Mouse (Mus musculus) liver, adult 2 months (tissue): ENCODE measurements around the gene Pecam1. TPM values are rescaled to one million over a fixed set of nuclear protein-coding genes. Genes with fewer than 3 reads are reported as not detected.

Source experiments
- DNase-seq: peaks from one replicate; pipeline ENCODE4 v3.0.0-alpha.2; 2011; ENCODE audit warnings: low read depth, low spot score; ENCODE audit errors: extremely low read depth
- H3K27ac ChIP-seq: fragments of 200-500 bp; replicated peaks from 2 replicates; pipeline ENCODE4 v1.5.1; 2012; ENCODE audit warnings: low read depth, mild to moderate bottlenecking, control low read depth, inconsistent platforms, low read length; ENCODE audit not compliant: insufficient read depth
- H3K27me3 ChIP-seq: fragments of 200-500 bp; 2 replicates; pipeline ENCODE4 v1.6.1; 2012; ENCODE audit warnings: mild to moderate bottlenecking, moderate library complexity, low read length, inconsistent platforms; ENCODE audit not compliant: control insufficient read depth, insufficient read depth
- H3K36me3 ChIP-seq: fragments of 200-500 bp; 2 replicates; pipeline ENCODE4 v1.6.1; 2012; ENCODE audit warnings: low read length, inconsistent platforms; ENCODE audit not compliant: control insufficient read depth, insufficient read depth
- H3K4me1 ChIP-seq: fragments of 200-500 bp; 2 replicates; pipeline ENCODE4 v1.6.1; 2011; ENCODE audit warnings: low read length; ENCODE audit not compliant: control insufficient read depth, insufficient read depth
- H3K4me3 ChIP-seq: fragments of 200-500 bp; 2 replicates; pipeline ENCODE4 v1.5.1; 2011; ENCODE audit warnings: low read depth, mild to moderate bottlenecking, control low read depth, low read length, moderate library complexity; ENCODE audit not compliant: insufficient read depth
- H3K79me2 ChIP-seq: fragments of 200-500 bp; 2 replicates; pipeline ENCODE4 v1.6.1; 2012; ENCODE audit warnings: inconsistent platforms, mild to moderate bottlenecking, low read length, moderate library complexity; ENCODE audit not compliant: control insufficient read depth, insufficient read depth
- H3K9ac ChIP-seq: fragments of 200-500 bp; 2 replicates; pipeline ENCODE4 v1.6.1; 2012; ENCODE audit warnings: low read depth, mild to moderate bottlenecking, control low read depth, inconsistent platforms, low read length
- CTCF ChIP-seq: fragments of 200-500 bp; IDR thresholded peaks from 2 replicates; pipeline ENCODE4 v1.5.1; 2011; ENCODE audit warnings: low read depth, low read length, control low read depth
- POLR2A ChIP-seq: fragments of 200-500 bp; IDR thresholded peaks from 2 replicates; pipeline ENCODE4 v1.6.1; 2011; ENCODE audit warnings: low read length, control low read depth; ENCODE audit not compliant: insufficient read depth; ENCODE audit errors: extremely low read depth
- WGBS: fragments of 180-500 bp; shearing (Covaris S2); methylation state at CpG from one replicate; pipeline ENCODE4 v1.1.7; 2018; 5-methylcytosine and 5-hydroxymethylcytosine counted together
- polyA plus RNA-seq: library from polyadenylated mRNA; depleted of rRNA; stranded (reverse); fragments of >200 nt; gene quantifications from 2 replicates; pipeline ENCODE4 v1.2.3, GENCODE M21; 2012
- total RNA-seq: library from RNA; depleted of rRNA; stranded (reverse); fragments of >200 nt; gene quantifications from 2 replicates; pipeline ENCODE4 v1.2.3, GENCODE M21; 2014

The Pecam1 gene
- total and polyA plus RNA-seq, 2 experiments, result 5.4 to 14.6 TPM

- Histone ChIP-seq H3K36me3 (peaks cover 60% of the 10 kb centered on the region), H3K9ac (peak overlapping the region; percentile 60)
- TF ChIP-seq CTCF (no peak), POLR2A (no peak)
These were observed 27.0 kb upstream of the Pecam1 start for GRCm38 (mm10) chr11:106777395-106777794.

GRCm38 (mm10) chr11:106776960-106777359, 26.5 kb upstream of the Pecam1 start:
- no peak for TF ChIP-seq CTCF
- TF ChIP-seq POLR2A, result no peak
- Histone ChIP-seq H3K4me3 (peak overlapping the region; percentile 42; the same call in 1 of the 2 replicates), H3K9ac (no peak overlapping the region; the same call in 1 of the 2 replicates), H3K79me2 (no peaks in the 10 kb centered on the region), H3K27me3 (no peaks in the 10 kb centered on the region), H3K4me1 (peaks cover 9% of the 10 kb centered on the region), H3K27ac (peak overlapping the region; percentile 81), H3K36me3 (peaks cover 60% of the 10 kb centered on the region)
- 22% methylated on average over 4 of the region's 4 CpGs for WGBS
- peak; percentile 92 for DNase-seq

More at GRCm38 (mm10) chr11:106777395-106777794, 27.0 kb upstream of the Pecam1 start:
- WGBS, result 30% methylated on average over 3 of the region's 3 CpGs
- Histone ChIP-seq H3K27me3 (no peaks in the 10 kb centered on the region), H3K27ac (peak overlapping the region; percentile 95), H3K79me2 (no peaks in the 10 kb centered on the region), H3K4me3 (peak overlapping the region; percentile 42), H3K4me1 (peaks cover 9% of the 10 kb centered on the region)
- peak; percentile 85 for DNase-seq

DNA sequence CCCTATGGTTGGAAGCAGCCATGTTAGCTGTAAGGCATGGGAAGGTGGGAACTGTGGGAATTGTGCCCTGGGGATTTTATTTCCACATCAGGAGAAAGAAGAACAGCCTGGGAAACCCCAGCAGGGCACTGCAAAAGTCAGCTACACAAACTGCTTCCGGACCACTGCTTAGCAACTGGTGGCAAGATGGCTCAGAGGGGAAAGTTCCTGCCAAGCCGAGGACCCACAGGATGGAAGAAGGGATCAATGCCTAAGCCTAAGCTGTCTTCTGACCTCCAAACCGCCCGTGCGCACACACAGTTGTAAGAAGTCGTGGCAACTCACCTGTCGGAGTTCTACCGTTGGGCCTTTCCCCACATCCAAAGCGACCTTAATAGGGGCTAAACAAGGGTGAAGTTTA, 22.6 kb upstream of the Pecam1 start:
- Histone ChIP-seq H3K4me1 (peaks cover 5% of the 10 kb centered on the region), H3K79me2 (no peaks in the 10 kb centered on the region), H3K27ac (no peak overlapping the region), H3K4me3 (no peak overlapping the region), H3K36me3 (peaks cover 75% of the 10 kb centered on the region), H3K27me3 (no peaks in the 10 kb centered on the region), H3K9ac (no peak overlapping the region)
- DNase-seq, result no peak
- WGBS, result 93% methylated on average over 9 of the region's 9 CpGs
- TF ChIP-seq POLR2A, result no peak
- TF ChIP-seq CTCF, result no peak

- Histone ChIP-seq H3K9ac (no peak overlapping the region), H3K36me3 (peaks cover 82% of the 10 kb centered on the region), H3K4me1 (no peaks in the 10 kb centered on the region), H3K79me2 (no peaks in the 10 kb centered on the region), H3K4me3 (no peak overlapping the region), H3K27me3 (no peaks in the 10 kb centered on the region), H3K27ac (no peak overlapping the region)
- no peak for DNase-seq
- WGBS, result 93% methylated on average over 9 of the region's 9 CpGs
- TF ChIP-seq CTCF (peak; percentile 46; the same call in 1 of the 2 replicates), POLR2A (no peak)
These were observed 20.0 kb upstream of the Pecam1 start for GRCm38 (mm10) chr11:106770195-106770974.

- 93% methylated on average over 4 of the region's 4 CpGs for WGBS
- no peak for TF ChIP-seq CTCF
- TF ChIP-seq POLR2A, result no peak
- peaks cover 53% of the 10 kb centered on the region for H3K36me3 ChIP-seq
- no peaks in the 10 kb centered on the region for H3K27me3 ChIP-seq
- no peak overlapping the region for H3K4me3 ChIP-seq
- H3K9ac ChIP-seq, result no peak overlapping the region
- H3K27ac ChIP-seq, result no peak overlapping the region
- H3K4me1 ChIP-seq, result no peaks in the 10 kb centered on the region
- H3K79me2 ChIP-seq, result no peaks in the 10 kb centered on the region
- no peak for DNase-seq
These were observed 17.1 kb upstream of the Pecam1 start for GRCm38 (mm10) chr11:106767516-106767915.

GRCm38 (mm10) chr11:106766611-106767162, 16.3 kb upstream of the Pecam1 start:
- Histone ChIP-seq H3K4me1 (no peaks in the 10 kb centered on the region), H3K9ac (no peak overlapping the region), H3K36me3 (peaks cover 47% of the 10 kb centered on the region), H3K79me2 (no peaks in the 10 kb centered on the region), H3K27me3 (no peaks in the 10 kb centered on the region), H3K4me3 (no peak overlapping the region), H3K27ac (no peak overlapping the region)
- 96% methylated on average over 4 of the region's 4 CpGs for whole genome bisulfite sequencing
- TF ChIP-seq CTCF (no peak), POLR2A (no peak)
- no peak for DNase-seq
